Mouse (Mus musculus) hindbrain, postnatal 0 days (tissue): ENCODE measurements around the gene Naaa. TPM values are rescaled to one million over a fixed set of nuclear protein-coding genes. Genes with fewer than 3 reads are reported as not detected.
A peak's percentile ranks its signal among the peaks of the same experiment; 100 is the strongest.

ENCODE experiments used
- ATAC-seq: fragments of 200-750 bp; cut with Nextera tagmentation; 2 replicates; pipeline ENCODE4 v1.8.0; 2017; ENCODE audit warnings: mild to moderate bottlenecking, moderate TSS enrichment, moderate library complexity
- DNase-seq: peaks from one replicate; pipeline ENCODE4 v3.0.0-alpha.2; 2015; ENCODE audit warnings: low spot score
- H3K27ac ChIP-seq: fragments of 300-500 bp; sonication (generic); 2 replicates; pipeline ENCODE4 v1.5.1; 2014; ENCODE audit warnings: mild to moderate bottlenecking
- H3K27me3 ChIP-seq: fragments of 300-500 bp; sonication (generic); 2 replicates; pipeline ENCODE4 v1.6.1; 2014; ENCODE audit warnings: low read length, mixed read lengths; ENCODE audit not compliant: insufficient read depth
- H3K36me3 ChIP-seq: fragments of 300-500 bp; sonication (generic); 2 replicates; pipeline ENCODE4 v1.6.1; 2014; ENCODE audit warnings: low read length, mixed read lengths; ENCODE audit not compliant: insufficient read depth
- H3K4me1 ChIP-seq: fragments of 300-500 bp; sonication (generic); 2 replicates; pipeline ENCODE4 v1.6.1; 2014; ENCODE audit warnings: antibody characterized with exemption, low read length, mixed read lengths; ENCODE audit not compliant: insufficient read depth
- H3K4me2 ChIP-seq: fragments of 300-500 bp; sonication (generic); 2 replicates; pipeline ENCODE4 v1.6.1; 2014; ENCODE audit warnings: low read depth, mild to moderate bottlenecking, low read length, moderate library complexity, mixed read lengths
- H3K4me3 ChIP-seq: fragments of 300-500 bp; sonication (generic); 2 replicates; pipeline ENCODE4 v1.5.1; 2014; ENCODE audit warnings: low read length
- H3K9ac ChIP-seq: fragments of 300-500 bp; sonication (generic); replicated peaks from 2 replicates; pipeline ENCODE4 v1.6.1; 2014; ENCODE audit warnings: mild to moderate bottlenecking, low read length, moderate library complexity, mixed read lengths
- H3K9me3 ChIP-seq: fragments of 300-500 bp; sonication (generic); 2 replicates; pipeline ENCODE4 v1.6.1; 2016; ENCODE audit warnings: low read length, mixed read lengths
- CTCF ChIP-seq: IDR thresholded peaks from 2 replicates; pipeline ENCODE4 v1.5.1; 2016; ENCODE audit warnings: antibody characterized with exemption, control low read depth, low read depth
- WGBS: fragments of 180-500 bp; shearing (Covaris S2); extraction: QIAGEN DNeasy Blood & Tissue Kit; methylation state at CpG from one replicate; pipeline ENCODE4 v1.1.7; 2014; 5-methylcytosine and 5-hydroxymethylcytosine counted together
- polyA plus RNA-seq: library from polyadenylated mRNA; unstranded; fragments of >200 nt; fragmentation: Nextera tagmentation; extraction: Ambion mirVana; gene quantifications from 2 replicates; pipeline ENCODE4 v1.2.1, GENCODE M21; 2015
- total RNA-seq: library from RNA; depleted of rRNA; stranded (reverse); fragments of >200 nt; gene quantifications from 2 replicates; pipeline ENCODE4 v1.2.3, GENCODE M21; 2014; rRNA removed

Gene Naaa
- total RNA-seq (28.9 and 44.9 TPM in 2 replicates), polyA plus RNA-seq (29.1 TPM in 2 replicates)

DNA sequence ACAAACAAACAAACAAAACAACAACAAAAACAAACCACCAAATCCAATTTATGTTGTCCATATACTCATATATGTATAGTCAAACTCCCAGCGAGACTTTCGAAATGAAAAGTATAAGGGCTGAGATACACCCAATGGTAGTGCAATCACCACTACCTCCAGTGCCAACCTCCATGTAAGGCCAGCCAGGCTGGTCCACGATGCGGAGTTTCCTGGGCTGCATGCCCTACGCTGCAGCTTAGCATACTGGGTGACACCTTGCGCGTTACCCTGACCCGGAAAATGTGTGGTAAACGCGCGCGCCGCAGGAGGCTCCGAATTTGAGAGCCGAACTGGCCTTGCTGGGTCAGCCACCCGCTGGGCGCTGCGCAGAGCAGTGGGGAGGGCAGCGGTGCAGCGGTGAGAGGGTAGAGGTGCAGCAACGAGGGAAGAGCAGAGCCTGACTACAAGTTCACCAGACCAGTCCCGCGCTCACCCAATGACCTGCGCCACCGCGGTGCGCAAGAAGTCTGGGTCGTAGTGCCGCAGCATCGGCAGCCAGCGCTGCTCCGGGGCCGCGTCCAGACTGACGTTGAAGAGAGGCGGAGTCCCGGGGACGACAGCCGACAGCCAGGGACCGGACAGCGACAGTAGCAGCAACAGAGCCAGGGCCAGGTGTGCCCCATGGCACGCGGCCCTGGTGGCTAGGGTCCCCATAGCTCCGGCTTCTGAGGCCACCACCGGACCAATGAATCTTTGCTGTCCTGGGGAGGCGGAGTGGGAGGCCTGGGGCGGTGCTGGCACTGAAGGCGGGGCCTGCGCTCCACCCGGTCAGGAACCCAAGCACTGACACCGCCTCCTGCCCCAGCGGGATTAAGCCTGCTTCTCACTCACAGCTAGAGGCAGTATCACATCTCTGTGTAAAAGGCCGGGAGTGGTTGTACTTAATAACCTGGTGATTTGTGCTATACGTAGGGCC is at the start of gene Naaa:
TSS of gene Naaa (minus strand) at position 734 of the 958 bp plus-strand sequence.
- Histone ChIP-seq H3K27ac (peak within 1 kb of the TSS; percentile 61), H3K27me3 (no peaks in the 10 kb centered on the region), H3K9me3 (no peaks in the 10 kb centered on the region), H3K9ac (peak within 1 kb of the TSS; percentile 51), H3K4me2 (peak within 1 kb of the TSS; percentile 83), H3K4me1 (no peaks in the 10 kb centered on the region), H3K36me3 (no peaks in the 10 kb centered on the region), H3K4me3 (peak within 1 kb of the TSS; percentile 51)
- ATAC-seq (peak; percentile 90), DNase-seq (peak; percentile 82)
- peak; percentile 54 for TF ChIP-seq CTCF
- 3% methylated on average over 54 of the region's 54 CpGs for WGBS

DNA sequence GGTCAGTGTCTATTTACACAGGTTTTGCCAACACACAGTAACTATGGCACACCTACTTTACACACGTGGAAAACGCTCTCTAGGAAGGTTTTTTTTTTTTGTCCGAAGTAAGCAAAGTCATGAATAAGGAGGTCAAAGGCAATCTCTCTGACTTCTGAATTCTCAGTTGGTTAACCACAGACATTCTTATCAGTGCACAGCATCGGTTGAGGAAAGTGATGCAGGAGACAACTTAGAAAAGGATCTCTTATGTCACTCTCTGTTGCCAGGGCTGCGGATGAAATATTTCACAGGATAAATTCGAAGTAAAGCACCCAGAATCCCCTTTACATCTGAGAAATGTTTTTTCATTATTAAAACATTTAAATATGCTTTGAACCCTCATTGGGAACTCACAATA is 49.4 kb upstream of the Naaa start:
- no peaks in the 10 kb centered on the region for H3K36me3 ChIP-seq
- no peaks in the 10 kb centered on the region for H3K9me3 ChIP-seq
- H3K4me2 ChIP-seq, result no peak overlapping the region
- no peak overlapping the region for H3K4me3 ChIP-seq
- 82% methylated on average over 6 of the region's 6 CpGs for WGBS
- no peaks in the 10 kb centered on the region for H3K27me3 ChIP-seq
- DNase-seq (no peak), ATAC-seq (no peak)
- H3K4me1 ChIP-seq, result no peaks in the 10 kb centered on the region
- TF ChIP-seq CTCF, result no peak
- H3K27ac ChIP-seq, result no peak overlapping the region
- H3K9ac ChIP-seq, result no peak overlapping the region

DNA sequence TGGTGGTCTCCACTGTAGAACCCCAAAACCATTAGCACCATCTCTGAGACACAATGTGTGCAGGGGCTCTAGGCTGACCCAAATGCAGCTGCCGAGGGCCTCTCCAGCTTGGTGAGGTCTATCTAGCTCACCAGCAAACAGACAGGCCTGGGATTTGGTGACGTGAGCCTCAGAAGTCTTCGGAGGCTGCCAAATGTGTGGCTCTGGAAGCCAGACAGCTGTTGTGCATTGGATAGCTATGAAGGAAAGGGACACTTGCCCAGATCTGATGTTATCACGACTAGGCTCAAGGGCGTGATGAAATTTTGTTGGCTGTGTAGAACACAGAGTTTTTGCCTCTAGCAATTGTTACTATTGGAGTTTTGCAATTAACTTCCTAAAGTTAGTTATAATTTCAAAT is 45.3 kb upstream of the Naaa start:
- H3K4me1 ChIP-seq, result no peaks in the 10 kb centered on the region
- H3K27me3 ChIP-seq, result no peaks in the 10 kb centered on the region
- no peak overlapping the region for H3K27ac ChIP-seq
- H3K4me2 ChIP-seq, result no peak overlapping the region
- H3K9me3 ChIP-seq, result no peaks in the 10 kb centered on the region
- no peak for TF ChIP-seq CTCF
- WGBS, result 71% methylated on average over 5 of the region's 5 CpGs
- DNase-seq, result peak; percentile 4
- H3K4me3 ChIP-seq, result no peak overlapping the region
- no peak for ATAC-seq
- H3K9ac ChIP-seq, result no peak overlapping the region
- no peaks in the 10 kb centered on the region for H3K36me3 ChIP-seq

DNA sequence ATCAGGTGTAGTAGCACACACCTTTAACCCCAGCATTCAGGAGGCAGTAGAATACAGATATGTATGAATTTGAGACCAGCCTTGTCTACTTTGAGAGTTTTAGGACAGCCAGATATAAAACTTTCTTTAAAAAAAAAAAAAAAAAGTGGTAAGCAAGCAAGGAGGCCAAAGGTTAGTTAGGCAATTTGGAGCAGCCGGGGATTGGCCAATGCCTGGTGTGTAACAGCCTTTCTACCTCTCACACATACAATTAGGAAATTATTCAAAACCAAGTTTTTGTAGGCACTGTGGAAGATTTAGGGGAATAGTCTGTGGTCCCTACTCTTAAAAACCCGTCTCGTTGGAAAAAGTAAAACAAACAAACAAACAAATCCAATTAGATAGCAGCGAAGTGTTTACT is 44.6 kb upstream of the Naaa start:
- no peak overlapping the region for H3K4me2 ChIP-seq
- no peak overlapping the region for H3K4me3 ChIP-seq
- 89% methylated on average over 4 of the region's 4 CpGs for WGBS
- H3K9ac ChIP-seq, result no peak overlapping the region
- ATAC-seq (no peak), DNase-seq (no peak)
- H3K27ac ChIP-seq, result no peak overlapping the region
- H3K4me1 ChIP-seq, result no peaks in the 10 kb centered on the region
- H3K9me3 ChIP-seq, result no peaks in the 10 kb centered on the region
- no peaks in the 10 kb centered on the region for H3K36me3 ChIP-seq
- no peaks in the 10 kb centered on the region for H3K27me3 ChIP-seq
- TF ChIP-seq CTCF, result no peak

DNA sequence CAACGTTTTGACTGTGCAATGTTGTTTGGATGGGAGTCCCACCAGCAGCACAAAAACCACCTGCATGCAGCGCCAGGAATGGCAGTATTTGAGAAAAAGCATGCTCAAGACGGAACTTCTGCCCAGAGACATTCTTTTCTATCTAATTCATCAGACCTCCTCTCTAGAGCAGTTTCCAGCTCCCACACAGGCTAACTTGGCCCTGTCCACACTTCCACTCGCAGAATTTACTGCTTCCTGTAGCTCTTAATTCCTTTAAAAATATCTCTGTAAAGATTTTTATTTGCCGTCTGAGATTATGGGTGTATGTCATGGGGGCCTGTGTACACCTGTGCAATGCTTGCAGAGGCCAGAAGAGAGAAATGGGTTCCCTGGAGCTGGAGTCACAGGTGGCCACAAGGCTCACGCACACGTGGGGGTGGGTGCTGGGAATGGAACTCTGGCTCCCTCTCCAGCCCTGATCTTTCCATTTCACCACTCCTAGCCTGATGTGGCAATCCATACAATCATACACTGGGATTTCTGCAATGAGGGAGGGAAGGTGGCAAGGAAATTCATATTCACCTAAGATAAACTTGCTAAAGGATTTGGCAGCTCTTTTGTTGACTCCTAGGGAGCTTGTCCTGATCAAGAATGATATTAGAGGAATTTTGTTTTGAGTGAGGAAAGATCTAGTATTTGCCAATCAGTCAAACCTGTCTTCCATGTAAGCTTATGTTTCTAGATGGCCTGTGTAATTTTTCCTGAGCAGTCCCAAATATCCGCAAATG is 43.8 kb upstream of the Naaa start:
- no peak overlapping the region for H3K27ac ChIP-seq
- no peak overlapping the region for H3K4me3 ChIP-seq
- H3K36me3 ChIP-seq, result no peaks in the 10 kb centered on the region
- H3K27me3 ChIP-seq, result no peaks in the 10 kb centered on the region
- no peaks in the 10 kb centered on the region for H3K4me1 ChIP-seq
- DNase-seq, result no peak
- no peaks in the 10 kb centered on the region for H3K9me3 ChIP-seq
- no peak overlapping the region for H3K9ac ChIP-seq
- no peak for ATAC-seq
- WGBS, result 75% methylated on average over 8 of the region's 8 CpGs
- H3K4me2 ChIP-seq, result no peak overlapping the region
- TF ChIP-seq CTCF, result no peak

DNA sequence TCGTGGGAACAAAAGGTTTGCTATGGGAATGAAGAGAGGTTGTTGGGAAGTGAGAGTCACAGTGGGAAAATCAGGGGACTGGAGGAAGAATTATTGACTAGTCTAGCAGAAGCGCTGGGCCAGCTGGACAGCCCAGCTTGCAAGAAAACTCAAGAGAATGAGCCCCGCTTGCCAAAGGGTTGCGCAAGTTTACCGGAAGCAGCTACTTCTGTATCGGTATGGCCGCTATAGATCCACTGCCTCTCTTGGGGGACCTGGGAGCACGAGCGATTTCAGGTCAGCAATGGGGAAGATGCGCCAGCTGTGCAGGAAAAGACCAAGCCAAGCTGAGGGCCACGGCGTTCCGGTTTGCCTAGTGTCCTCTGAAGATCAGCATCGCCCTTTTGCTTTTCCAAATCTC is 40.6 kb upstream of the Naaa start:
- Histone ChIP-seq H3K27ac (no peak overlapping the region), H3K4me3 (no peak overlapping the region), H3K4me1 (no peaks in the 10 kb centered on the region), H3K36me3 (no peaks in the 10 kb centered on the region), H3K9ac (no peak overlapping the region), H3K9me3 (no peaks in the 10 kb centered on the region), H3K4me2 (no peak overlapping the region), H3K27me3 (no peaks in the 10 kb centered on the region)
- DNase-seq (no peak), ATAC-seq (no peak)
- 91% methylated on average over 14 of the region's 14 CpGs for WGBS
- TF ChIP-seq CTCF, result no peak

DNA sequence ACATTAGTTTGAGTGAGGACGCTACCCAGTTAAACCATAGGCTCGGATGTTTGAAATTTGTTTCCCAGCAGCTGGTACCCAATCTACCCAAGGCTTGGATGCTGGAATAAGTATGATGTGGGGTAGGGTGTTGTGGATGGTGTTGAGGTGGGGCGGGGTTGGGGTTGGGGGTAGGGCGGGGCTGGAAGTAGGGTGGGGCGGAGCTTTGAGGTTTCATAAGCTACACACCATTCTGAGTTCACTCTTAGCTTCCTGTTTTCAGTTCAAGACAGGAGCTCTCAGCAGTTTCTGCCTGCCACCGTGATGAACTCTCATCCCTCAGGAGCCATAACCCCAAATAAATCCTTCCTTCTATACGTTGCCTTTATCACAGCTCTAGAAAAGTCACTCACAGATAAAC is 40.1 kb upstream of the Naaa start:
- Histone ChIP-seq H3K4me3 (no peak overlapping the region), H3K36me3 (no peaks in the 10 kb centered on the region), H3K9me3 (no peaks in the 10 kb centered on the region), H3K27me3 (no peaks in the 10 kb centered on the region), H3K9ac (no peak overlapping the region), H3K4me2 (no peak overlapping the region), H3K27ac (no peak overlapping the region), H3K4me1 (no peaks in the 10 kb centered on the region)
- WGBS, result 87% methylated on average over 7 of the region's 7 CpGs
- no peak for TF ChIP-seq CTCF
- DNase-seq (no peak), ATAC-seq (no peak)
